Mouse (Mus musculus): ENCODE measurements around the gene Cgas.

The Cgas gene

GRCm38 (mm10) chr9:78385893-78386292 is 57.1 kb downstream of the Cgas start:
- DNase-seq (ENCODE audit: low read depth, low spot score): no peak

All from CD4-positive helper T cell, adult 2 months (primary cell).